Mouse (Mus musculus) common myeloid progenitor, adult 5-6 weeks (primary cell): ENCODE data around the gene Camk2d. TPM values are rescaled to one million over a fixed set of nuclear protein-coding genes. Genes with fewer than 3 reads are reported as not detected.
A peak's percentile ranks its signal among the peaks of the same experiment; 100 is the strongest.

Experiments
- ATAC-seq: replicated peaks from 2 replicates; pipeline ENCODE4 v1.8.0; 2016; ENCODE audit warnings: low read depth, mild to moderate bottlenecking, moderate TSS enrichment, inconsistent platforms; ENCODE audit not compliant: poor library complexity, severe bottlenecking
- total RNA-seq: library from RNA; stranded (forward); fragments of 200-1000, 187-1606 nt; gene quantifications from 2 replicates; pipeline ENCODE4 v1.2.3, GENCODE M21; 2017

The Camk2d gene
- total RNA-seq, 1 experiment from 2014 or later: 16.1 TPM

DNA sequence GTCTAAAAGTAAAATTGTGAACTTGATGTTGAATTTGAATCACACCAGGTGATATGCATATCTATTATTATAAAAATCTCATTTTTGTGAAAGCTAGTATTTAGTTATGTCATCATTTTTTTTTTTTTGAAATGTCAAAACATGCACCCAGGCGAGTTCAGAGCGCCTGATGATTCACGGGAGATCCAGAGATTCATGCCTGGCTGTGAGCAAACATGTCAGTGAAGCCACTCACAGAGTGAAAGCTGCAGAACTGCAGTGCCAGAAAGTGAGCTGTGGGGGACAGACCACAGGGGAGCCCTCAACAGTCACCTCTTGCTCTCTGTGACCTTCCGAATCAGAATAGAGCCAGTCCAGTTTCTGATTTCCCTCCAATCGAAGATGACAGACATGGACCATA, 84.9 kb downstream of the Camk2d start:
- no peak for ATAC-seq

DNA sequence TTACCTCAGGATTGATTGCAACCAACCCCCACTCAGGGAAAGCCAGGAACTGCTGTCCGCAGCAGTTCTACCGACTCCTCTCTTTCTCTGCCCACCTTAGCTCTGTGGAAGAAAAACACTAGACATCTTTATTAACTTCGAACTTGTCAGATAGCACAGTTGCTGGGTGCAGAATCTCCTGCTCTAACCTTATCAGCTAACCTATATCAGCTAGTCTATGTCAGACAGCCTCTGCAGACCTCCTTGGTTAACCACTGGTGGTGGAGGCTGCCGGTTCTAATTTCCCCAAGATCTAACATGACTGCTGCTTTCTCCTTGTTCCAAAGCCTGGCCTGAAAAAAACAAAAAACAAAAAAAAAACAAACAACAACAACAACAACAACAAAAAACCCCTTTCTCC, 85.9 kb downstream of the Camk2d start:
- peak; percentile 62 for ATAC-seq

DNA sequence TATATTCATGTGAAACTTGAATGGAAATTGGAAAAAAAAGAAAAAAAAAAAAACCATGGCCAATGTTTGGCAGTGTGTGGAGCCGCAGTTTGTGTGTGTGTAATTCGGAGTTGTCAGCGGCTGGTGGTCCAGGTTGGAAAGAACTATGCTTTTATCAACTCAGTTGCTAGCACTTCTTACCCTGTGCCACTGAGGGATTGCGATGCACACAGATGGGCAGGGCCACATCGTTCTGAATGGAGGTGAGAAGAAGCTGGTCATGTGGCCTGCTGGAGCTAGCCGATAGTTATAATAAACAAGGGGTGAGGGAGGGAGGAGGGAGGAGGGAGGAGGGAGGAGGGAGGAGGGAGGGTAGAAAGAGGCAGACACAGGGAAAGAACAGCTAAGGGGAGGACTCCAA, 89.3 kb downstream of the Camk2d start:
- no peak for ATAC-seq

DNA sequence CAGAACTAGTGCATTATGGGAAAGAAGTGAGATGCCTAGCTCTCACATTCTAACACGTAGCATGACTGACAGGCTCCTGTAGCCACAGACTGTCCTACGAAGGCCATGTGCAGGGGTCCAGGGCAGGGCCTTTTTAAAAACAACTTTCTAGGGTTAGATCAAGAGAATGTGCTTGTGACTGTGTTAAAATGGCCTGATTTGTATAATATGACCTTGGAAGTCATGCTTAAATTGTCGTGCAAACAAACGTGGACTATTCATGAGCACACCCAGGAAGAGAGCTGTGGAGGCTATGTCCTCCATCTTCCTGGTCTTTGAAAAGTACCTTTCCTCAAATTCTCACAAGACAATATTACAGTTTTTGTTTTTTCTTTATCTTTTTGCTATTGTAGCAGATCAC, 91.0 kb downstream of the Camk2d start:
- no peak for ATAC-seq

DNA sequence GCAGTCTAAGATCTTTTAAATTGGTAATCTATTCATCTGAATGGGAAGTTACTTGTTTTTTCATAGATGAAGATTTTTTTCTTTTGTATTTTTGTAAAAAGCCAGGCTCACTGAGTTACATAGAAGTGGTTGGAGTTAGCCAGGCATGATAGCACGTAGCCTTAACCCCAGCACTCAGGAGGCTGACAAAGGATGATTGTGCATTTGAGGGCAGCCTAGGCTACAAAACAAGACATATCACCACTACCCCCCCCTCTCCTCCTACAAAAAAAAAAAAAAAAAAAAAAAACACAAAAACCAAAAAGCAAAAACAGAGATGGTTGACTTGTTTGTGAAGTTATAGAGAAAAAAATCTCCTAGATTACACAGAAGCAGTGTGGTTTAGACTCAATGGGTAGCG, 92.4 kb downstream of the Camk2d start:
- no peak for ATAC-seq

DNA sequence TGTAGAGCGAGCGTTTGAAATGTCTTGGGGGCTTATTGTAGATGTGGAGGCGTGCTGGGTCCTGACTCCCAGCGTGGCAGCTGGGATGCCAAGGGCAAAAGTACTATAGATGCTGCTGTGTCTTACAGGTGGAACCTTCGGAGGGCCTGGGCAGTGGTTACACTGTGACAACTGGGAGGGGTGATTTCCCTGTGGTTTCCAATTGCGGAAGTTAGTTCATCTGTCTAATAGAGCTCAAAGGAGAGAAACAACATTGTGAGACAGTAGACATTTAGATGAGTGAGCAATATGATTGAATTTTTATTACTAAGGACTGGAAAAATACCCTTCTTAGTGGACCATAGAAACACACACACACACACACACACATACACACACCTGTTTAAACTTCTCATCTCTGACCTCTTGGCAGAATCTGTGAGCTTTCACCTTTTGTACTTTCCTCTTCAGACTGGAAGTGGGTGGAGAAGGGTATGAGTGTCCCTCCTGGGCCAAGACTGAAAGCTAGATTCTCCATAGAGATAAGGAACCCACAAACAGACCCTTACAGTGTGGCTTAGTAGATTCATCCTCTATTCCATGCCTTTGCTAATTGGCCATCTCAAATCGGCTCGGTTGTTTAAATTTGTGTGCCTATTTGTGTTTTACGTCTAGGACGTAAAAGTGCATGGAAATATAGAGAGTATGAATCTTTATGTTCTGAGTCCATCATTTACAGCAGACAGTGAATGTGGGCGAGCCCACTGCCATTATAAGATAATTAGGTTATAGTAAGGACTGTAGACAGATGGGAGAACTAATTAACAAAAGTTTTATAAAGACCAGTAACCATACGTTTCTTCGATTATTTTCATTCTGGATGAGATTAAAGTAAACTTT, 94.8 kb downstream of the Camk2d start:
- ATAC-seq: peak; percentile 87

DNA sequence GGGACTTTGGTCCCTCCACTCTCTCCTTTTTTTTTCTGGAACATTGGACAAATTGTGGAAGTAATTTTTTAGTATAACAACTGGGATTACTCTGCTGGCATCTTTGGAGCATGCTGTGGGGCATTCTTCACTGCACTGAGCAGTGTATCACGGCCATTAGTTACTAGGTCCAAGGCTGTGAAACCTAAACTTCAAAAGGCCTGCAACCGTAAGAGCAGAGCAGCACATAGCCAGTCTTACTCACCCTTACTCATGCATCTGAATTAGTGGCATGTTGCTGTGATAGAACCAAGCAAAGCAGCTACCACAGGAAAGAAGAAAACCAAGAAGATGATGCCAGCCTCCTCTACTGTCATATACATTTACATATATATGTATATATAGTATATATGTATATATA, 95.5 kb downstream of the Camk2d start:
- ATAC-seq: no peak

DNA sequence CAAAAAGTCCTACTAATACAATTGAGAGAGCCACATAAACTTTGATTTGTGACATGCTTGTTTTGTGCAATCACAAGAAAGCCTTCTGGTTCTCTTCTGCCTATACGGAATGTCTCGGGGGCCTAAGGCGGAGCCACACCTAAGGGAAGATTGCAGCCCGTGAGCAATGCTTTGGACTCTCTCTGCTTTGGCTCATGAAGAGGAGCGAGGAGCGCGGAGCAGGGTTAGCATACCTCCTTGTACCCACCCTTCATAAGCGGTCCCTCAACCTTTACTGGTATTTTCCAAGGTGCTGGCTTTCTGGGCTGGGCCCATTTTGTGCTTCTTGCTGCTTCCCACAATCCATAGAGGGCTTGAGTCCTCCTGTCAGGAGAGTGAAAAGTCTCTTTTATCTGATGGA, 96.7 kb downstream of the Camk2d start:
- peak; percentile 18; the same call in 1 of the 2 replicates for ATAC-seq

DNA sequence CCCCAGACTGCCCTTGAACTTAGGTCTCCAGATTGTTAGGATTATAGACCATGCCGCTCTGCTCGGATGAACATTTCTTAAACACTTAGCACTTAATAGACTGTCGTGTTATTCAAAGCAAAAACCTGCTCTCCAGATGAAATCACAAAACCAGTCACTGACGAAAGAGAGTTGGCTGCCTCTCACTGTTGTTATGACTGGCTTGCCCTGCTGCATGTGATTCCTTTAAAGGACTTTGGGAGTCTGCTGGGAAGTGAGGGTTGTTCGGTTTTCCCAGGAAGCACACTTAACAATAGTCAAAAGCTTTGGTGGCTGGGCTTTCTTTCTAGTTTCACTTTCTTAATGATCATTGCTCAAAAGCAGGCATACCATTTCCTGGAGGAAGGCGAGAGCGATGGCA, 97.2 kb downstream of the Camk2d start:
- ATAC-seq: 0 out of 2 replicates have a peak, but pooled peaks have one; percentile 18

DNA sequence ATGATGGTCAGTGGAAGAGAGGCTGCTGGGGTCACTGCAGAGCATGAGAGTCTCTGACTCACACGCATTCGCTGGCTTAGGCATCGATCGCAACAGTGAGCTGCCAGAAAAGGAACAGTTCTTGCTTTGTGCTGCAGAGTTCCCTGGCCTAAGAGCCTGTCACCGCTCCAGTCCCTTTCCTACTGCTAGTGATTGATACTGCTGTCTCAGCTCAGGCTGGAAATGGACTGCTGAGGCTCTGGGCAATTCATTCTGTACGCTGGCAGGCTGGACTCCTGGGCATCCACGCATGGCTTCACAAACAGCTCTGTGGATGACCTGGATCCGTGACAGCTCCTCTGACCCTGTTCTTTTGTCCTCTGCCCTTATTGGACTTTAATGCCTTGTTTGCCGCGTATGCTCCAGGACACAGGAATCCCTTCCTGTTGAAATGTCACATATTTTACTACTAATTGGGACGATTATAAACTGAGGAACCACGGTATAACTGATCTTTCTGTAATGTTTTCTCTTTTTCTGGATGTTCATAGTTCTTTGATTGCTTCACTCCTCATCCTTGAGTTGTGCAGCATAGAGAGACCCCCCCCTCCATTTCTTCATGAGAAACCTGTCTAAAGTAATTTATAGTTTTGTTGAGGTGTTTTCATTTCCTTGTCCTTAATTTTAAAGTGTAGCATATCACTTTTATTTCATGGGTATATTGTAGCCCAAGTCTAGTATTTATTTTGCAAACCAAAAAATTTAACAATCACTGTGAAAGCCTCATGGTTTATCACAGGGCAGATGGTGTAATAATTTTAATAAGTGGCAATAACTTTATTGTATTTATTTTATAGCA, 99.6 kb downstream of the Camk2d start:
- ATAC-seq: no peak

DNA sequence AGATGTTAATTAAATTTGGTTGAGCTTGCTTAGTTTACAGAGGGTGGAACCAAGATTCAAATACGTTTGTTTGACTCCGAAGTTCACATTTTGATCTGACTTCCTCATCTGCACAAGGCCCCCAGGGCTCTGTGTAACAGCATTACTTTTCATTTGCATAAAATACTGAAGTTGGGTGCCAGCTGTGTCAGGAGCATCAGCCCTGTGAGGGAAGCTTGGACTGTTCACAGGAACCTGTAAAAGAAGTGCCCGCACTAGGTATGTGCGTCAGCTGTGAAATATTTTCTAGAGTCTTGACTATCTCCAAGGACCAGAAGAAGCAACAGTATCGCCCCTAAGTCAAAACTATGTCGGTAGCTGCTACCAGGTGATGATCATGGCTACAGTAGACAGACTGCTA, 100.5 kb downstream of the Camk2d start:
- peak; percentile 73 for ATAC-seq

DNA sequence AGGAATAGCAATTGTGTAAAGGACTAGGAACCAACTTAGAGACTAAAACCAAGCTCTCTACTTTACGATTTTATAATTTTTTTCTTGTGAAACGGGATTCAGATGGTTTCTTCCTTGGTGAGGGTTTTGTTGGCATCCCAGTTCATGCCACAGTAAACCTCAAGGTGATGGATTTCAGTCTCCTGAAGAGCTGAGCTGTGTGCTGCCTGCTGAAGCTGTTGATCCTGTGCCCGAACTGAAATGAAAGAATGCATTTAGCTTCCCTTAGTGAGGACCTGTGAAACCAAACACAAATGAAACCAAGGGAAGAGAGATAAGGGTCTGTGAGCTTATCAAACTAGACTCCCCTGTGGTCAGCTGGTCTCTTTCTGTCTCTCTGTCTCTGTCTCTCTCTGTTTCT, 103.6 kb downstream of the Camk2d start:
- ATAC-seq: peak; percentile 26

DNA sequence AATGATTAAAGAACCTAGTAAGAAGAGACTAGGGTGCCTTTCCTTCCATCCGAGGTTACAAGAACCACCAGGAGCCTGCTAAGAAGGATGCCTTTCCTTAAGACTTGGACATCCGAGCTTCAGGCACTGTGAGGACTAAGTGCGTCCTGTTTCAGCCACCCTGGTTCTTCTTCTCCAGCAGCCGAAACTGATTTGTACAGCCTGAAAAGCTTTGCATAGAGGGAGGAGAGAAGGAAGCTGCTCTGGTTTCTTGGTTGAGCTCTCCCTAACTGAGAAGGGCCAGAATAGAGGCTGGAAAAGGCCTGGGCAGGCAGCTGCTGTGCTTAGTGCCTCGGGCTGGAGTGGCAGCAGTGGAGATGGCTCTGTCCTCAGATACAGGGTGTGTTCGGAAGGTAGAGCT, 105.0 kb downstream of the Camk2d start:
- ATAC-seq: no peak

DNA sequence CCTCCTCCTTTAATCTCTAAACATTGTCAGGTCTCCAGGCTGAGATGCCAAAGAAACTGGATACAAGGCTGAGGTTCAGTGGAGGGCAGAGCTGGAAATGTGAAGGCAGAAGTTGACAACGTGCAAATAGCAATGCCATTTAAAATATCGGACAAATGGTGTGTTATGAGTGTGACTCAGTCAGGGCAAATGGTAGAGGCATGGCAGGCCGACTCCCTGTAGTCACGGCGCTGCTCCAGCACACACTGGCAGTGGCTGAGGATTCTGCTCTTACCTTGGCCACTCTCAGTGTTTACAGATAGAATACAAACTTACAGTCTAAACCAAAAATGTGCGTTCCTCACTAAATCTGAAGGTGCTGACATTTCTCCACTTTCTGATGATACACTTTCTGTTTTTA, 105.5 kb downstream of the Camk2d start:
- no peak for ATAC-seq

DNA sequence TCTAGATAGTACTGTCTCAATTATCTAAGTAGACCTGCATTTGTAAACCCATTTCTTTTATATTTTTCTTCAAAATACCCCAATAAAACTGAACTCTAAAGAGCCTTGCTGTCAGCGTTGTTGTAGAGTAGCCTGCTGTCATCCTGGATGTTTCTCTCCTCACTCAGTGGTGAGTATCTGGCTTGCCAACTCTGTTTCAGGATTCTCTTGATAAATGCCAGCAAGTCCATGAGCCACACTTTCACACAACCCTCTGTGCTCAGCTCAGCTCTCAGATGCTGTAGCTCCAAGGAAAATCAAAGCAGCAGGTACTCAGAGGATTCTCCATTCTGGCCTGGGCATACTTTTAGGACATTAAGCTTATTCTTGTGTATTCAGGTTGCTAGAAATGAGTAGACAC, 109.4 kb downstream of the Camk2d start:
- ATAC-seq: no peak

DNA sequence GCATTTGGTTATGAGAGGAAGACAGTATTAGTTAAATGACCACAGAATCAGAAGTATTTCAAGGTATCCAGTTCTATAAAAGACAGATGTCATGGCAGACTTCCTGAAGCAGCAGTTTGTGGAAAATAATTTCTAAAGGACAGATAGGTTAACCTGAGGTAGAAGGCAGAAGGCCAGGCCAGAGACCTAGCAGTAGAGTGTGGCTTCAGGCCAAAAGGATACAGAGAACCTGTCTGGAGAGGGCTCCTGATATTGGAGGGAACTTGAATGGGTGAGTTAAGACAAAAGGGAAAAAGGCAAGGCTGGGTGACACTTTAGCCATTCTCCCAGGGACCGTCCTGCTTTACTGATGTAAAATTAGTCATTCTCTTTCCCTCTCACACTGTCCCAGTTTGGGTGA, 118.2 kb downstream of the Camk2d start:
- no peak for ATAC-seq

DNA sequence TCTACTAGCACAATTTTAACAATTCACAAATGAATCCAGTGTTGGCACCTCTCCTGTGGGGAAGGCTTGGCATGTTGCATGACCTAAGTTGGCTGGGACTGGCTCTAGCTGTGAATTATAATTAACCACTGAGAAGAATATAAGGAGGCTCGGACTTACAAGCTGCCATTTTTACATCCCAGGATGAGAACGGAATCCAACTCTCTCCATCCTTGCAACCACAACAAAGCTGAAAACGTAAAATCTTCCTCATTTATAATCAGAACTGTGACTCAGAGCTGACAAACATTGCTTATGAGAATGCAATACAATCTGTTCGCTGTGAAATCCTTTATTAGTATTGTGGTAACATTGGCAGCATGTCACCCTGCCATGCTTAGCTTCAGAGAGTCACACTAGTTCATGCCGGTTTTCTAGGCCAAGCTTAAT, 126.9 kb downstream of the Camk2d start:
- no peak for ATAC-seq

DNA sequence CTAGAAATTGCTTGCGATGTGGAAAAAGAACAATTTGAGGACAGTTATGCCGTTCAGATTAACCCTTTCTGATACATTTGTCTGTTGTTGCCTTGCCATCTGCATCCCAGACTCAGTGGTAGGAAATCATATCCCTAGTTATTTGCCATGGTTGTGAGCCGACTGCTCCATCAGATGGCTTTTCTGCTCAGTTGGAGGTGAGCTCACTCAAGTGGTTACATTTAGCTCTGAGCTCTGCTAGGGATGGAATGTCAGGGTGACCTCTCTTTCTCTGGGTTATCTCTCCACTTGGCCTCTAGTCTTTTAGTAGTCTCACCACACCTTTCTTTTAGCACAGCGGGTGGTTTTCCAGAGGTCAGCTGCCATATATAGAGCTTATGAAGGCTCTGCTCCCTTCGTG, 127.4 kb downstream of the Camk2d start:
- ATAC-seq: no peak

DNA sequence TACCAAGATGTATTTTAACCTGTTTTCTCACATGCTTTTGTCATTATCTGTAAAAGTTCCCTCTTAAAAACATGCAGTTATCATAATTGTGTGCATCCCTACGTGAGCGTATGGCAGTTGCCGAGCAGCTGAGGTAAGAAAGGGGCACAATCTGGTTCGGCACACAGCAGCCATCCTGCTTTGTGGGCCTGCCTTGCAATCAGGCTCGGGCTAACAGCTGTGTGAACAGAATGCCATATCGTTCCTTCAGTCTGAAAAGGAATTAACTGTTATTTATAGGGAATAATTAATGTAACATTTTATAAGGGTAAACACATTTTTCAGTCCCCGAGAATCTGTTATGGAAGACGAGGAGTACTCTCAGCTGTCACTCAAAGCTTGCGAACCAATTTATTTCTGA, 129.5 kb downstream of the Camk2d start:
- no peak for ATAC-seq

DNA sequence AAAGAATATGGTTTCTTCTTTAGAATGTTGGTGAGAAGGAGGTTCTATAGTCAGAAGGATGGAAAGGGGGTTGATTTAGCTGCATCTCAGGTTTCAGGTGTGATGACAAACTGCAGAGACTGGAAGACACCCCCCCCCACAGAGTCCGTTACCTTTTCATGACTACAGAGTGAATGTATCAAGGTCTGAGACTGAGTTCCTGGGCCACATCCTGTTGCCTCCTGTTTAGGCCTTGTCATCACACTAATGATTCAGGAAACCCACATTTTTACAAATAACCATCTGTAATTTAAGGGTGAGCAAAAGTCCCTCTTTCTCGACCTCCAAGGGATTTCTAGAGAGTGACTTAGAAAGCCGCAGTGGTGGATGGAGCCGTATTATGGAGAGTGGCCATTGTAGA, 131.3 kb downstream of the Camk2d start:
- ATAC-seq: no peak

DNA sequence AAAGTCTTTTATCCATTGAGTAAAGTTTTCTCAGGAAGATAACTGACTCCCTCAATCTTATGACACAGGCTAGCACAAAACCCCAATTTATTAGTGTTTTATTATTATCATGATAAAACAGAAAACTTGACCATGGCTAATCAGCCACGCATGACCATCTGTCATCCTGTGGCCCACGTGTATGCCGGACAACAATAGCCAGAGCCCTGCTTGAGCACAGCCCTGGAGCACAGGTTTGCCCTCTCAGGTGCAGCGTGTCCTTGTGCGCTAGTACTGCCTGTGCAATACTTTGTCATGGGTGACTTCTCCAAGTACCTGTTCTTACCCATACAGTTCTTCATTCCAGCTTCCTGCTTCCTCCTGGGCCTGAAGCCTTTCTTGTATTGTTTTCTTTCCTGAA, 134.3 kb downstream of the Camk2d start:
- no peak for ATAC-seq
